Mouse (Mus musculus): ENCODE measurements around the gene Palld. TPM values are rescaled to one million over a fixed set of nuclear protein-coding genes. Genes with fewer than 3 reads are reported as not detected.

Palld gene
- total RNA-seq, 2 experiments from 2014 or later: 7.2 to 8.1 TPM

DNA sequence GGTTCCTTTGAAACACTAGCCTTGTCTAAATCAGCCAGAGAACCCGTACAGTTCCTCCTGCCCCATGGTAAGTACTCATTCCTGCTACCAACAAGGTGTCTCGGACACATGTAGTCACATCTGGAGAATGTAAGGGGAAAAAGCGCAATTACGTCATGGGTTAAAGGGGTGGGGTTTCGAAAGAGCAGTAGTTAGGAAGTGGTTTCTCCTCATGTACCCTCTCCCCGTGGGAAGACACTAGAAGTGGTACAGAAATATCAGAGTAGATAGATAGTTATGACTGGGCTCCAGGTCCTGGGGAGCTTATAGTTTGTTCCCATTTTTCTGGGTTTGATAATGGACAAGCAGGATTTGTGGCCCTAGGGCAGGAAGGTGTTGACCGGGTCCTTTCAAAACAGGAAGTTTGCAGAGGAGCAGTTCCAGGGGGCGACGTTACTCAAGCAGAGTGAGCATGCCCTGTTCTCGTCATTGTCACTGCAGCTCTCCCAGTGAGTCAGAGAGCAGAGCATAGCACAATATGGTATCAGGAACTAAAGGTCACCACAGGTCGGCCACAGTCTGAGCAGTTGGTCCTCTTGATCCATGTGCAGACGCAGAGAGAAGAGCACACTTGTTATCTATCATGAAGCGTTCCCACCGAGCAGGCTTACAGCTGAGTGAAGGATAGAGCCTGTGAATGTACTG lies 384.8 kb downstream of the Palld start:
- no peak for DNase-seq (ENCODE audit: low spot score in 2 of 2)

DNA sequence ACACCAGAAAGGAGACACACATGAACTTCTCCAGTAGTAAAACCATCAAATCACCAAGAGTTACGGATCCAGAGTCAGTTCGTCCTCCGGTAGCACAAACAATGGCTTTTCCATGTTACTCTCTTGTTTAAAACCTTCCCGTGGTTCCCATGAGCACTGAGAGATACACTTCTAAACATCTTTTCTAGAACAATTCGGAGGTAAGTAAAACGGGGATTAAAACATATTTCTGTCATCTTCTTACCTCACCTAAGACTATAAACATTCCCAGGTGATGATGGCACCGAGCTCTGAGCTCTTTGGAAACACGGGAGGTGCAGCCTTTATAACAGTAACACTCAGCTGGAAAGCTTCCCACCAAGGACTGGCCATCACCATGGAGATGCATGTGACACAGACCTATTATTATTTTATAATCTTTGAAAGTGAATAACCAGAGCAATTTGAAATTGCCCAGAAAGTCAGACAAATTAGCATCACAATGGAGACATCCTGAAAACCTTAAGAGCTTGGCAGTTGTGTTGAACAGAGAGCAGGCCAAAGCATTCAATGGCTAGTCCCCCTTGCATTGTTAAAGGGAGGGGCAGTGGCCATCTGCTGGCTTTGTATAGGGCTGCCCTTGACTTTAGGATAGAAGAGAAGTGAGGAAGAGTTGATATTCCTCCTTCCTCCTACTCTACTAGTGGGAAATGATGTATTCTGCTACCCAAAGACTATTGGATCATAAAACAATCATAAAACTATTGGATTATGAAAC lies 385.6 kb downstream of the Palld start:
- DNase-seq (ENCODE audit: low spot score in 2 of 2): no peak

DNA sequence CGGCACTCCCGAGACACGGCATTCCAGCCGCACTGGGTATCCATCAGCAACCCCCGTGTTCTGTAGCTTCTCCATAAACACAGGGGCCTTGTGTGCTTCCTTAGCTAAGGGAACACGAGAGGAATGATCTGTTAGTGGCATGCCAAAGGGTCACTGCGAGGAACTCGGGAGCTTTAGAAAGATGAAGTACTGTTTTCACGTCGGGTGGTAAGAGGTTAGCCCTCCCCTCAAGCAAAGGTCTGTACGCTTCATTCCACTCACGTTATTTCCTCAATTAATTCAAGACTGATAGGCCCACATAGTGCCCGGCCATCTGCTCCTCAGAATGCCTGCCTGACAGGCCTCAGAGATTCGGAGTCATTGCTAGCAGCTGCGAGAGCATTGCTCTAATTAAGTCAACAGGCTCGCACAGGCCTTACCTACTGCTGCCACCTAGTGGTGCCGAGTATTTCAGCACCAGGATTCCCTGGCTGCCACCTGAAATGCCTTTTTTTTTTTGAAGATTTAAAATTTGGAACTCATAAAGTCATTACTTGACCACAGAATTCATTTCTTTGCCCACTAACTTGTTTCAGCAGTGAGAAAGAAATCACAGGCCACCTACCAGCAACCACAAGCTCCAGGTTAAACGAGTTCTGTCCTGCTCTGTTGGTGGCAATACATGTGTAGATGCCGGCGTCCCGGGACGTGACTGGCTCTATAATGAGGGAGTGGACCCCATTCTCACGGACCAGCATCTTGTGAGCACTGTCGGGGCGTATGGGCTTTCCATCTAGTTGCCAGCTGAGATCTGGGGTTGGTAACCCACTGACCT lies 386.4 kb downstream of the Palld start:
- DNase-seq (ENCODE audit: low spot score in 2 of 2): peak; percentile 89 to 93

DNA sequence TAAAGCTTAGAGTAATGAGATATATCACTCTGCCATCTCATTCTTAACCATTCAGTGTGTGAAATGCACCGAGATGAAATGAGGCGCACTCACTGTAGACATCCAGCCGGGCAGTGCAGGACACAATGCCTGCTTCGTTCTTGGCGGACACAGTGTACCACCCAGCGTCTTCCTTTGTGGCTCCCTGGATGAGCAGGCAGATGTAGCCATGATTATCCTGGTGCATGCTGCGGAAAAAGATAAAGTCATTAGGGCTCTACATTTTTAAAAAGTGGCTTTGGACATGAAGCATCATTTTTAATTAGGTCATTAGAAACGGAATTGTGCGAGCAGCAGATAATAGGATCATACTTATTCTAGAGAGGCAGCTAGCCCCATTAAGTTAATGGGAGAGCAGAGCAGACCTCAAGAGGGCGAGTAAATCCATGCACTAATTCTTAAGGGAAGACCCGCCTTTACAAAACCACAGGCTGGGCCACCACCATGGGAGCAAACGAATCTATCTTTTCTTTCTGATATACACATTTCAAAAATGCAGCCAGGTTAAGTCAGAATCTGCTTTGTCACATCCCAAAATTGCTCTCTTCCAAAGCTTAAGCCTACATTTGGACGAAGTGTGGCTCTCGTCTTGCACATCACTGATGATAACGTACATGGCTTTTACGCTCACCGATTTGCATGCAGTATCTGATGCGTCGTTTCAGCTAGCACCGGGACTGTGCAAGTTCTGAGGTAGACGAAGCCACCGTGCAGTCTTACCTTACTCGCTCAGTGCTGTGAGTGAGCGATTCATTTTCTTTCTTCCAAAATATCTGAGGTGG lies 387.2 kb downstream of the Palld start:
- DNase-seq (ENCODE audit: low spot score in 2 of 2): no peak

DNA sequence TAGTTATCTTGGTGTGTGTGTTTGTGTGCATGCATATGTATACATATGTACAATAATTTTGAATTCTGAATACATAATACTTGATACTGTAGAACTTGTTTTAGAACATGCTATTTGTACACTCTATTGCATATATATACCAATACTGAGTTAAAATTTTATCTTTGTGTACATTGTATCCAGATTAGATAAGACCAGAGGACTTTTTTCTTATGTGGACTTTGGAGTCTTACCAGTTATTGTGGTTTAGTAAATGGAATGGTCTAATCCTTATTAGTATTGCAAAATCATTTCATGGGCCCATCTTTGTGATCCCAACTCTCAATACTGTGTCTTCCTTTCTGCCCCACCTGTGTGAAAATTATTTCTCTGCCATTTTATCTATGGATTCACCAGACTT lies 400.2 kb downstream of the Palld start:
- no peak for DNase-seq (ENCODE audit: low spot score in 2 of 2)

DNA sequence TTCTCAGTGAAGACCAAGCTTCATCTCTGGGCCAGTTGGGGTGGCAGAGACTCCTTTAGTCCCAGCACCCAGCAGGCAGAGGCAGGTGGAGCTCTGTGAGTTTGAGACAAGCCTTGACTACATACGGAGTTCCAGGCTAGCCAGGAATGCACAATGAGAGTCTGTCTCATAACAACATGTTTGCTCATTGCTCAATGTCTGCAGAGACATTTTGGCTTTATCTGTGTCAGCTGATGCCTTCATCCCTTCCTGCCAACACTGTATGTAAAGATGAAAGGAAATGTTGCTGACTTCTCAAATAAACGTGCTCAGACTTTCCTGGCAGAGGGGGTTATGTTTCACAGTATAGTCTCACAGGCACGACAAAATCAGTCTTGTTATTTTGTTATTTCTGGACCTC lies 401.6 kb downstream of the Palld start:
- DNase-seq (ENCODE audit: low spot score in 2 of 2): no peak

DNA sequence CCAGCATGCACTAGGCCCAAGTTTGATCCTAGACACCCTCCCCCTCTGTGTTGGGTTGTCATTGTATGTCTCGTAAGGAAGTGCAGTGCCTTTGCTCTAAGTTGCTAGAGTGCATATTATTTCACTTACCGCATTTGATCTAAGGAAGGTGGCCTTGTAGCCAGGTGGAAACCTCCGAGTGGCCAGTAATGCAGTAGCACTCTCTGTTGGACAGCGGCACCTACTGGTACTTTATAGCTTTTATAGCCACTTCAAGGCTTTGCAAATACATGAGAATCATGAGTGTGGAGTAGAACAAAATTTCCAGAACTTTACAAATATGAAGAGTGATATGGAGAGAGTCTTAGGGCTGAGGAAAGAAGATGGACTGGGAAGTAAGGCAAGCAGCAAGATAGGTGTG lies 403.5 kb downstream of the Palld start:
- no peak for DNase-seq (ENCODE audit: low spot score in 2 of 2)

DNA sequence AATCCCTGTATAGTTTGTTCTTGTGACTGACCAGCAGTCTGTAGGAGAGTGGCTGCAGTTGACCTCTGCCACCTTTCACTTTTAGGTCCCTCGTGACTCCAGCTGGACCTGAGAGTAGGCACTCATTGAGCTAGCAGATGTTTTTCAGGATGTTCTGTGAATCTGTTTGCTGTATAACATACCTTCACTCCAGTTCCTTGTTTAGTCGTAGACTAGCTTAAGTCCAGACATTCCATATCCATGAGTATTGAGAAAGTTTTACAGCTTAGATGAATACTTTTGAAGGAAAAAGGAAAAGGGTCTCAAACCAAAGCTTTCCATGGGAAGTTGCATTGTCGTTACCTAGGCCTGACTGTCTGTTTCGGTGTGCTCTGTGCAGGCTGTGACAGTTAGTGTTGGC lies 405.4 kb downstream of the Palld start:
- no peak for DNase-seq (ENCODE audit: low spot score in 2 of 2)

DNA sequence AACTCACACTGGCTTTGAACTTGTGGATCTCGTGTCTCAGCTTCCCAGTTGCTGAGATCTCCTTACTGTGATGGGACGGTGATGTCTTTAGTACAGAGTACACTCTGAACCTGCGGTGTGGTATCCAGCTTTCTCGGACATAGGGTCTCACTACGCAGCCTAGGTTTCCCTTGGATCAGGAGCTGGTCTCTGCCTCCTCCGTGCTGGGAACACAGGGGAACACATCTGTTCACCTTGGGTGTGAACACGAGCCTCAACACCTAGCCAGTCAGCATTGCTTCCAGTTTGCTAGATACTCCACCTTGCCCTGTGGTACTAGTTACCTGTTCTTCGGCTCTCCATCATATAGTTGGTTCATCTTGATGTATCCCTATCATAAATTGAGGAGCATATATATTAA lies 413.9 kb downstream of the Palld start:
- no peak for DNase-seq (ENCODE audit: low spot score in 2 of 2)

DNA sequence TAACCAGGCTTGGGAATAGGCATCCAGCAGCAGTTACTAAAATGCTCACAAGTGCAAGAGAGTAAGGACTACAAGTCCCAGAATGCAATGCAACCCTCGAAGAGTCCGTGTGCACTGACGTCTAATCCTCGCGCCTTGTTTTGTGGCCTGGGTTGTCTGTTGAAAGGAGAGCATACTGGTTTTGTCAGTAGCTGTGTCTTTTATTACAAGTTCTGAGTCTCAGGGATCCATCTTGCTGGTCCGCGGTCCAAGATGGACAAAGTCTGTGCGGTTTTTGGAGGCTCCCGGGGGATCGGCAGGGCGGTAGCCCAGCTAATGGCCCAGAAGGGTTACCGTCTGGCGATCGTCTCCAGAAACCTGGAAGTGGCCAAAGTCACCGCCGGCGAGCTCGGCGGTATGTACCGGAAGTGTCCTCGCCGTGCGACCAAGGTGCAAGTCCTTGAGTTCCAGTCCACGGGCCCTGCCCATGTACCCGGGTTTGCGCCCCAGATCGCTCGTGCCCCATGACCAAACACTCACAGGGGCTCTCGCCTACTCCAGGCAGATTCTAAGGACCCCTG lies 414.8 kb downstream of the Palld start, which contains the start of gene Cbr4:
Cbr4 (plus strand) TSS at position 138 of the 560 bp plus-strand sequence.
- DNase-seq (ENCODE audit: low spot score in 2 of 2): peak; percentile 86 to 95

DNA sequence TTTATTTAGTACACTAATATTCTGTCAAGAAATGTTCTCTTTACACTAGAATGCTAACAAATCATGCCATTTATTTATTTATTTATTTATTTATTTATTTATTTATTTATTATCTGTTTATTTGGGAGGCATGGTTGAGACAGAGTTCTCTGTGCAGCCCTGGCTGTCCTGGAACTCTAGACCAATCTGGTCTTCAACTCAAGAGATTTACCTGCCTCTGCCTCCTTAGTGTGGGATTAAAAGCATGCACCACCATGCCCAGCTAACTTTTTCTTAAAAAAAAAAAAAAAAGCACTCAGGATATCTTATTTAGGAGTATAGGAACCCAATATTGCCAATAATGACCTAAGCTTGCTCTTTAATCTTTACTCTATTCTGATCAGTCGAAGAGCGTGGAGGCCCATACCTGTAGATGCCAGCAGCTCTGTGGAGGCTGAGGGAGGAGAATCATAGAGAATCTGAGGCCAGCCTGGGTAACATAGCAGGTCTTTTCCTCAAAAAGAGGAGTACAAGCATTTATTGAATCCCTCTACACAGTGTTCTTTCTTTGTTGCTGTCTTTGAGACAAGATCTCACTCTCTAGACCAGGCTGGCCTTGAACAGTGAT lies 415.5 kb downstream of the Palld start:
- no peak for DNase-seq (ENCODE audit: low spot score in 2 of 2)

DNA sequence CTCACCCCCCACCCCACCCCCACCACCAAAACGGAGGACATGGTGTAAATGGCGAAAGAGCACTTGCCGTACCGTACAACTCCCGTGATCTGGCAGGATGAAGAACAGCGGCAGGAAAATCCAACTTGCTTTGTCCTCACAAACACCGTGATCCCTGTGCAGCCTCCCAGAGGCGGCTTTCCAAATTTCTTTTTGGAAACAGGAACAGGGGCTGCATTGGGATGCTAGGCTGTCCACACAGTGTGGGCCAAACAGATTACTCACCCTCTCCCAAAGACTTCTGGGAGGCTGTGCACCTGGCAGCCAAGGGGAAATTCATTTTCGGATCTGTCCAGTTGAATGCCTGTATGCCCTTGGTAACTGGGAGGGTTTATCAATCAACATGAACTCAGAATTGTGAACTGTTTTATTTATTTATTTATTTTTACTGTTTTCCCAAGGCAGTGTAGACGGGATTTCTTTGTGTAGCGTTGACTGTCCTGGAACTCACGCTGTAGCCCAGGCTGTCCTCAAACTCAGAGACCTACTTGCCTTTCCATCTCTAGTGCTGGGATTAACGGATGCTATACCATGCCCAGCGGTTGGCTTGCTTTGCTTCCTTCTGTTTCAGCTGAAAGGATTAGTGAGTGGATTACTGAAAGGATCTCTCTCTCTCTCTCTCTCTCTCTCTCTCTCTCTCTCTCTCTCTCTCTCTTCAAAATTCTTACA lies 422.1 kb downstream of the Palld start:
- DNase-seq (ENCODE audit: low spot score in 2 of 2): peak; percentile 7 to 11

DNA sequence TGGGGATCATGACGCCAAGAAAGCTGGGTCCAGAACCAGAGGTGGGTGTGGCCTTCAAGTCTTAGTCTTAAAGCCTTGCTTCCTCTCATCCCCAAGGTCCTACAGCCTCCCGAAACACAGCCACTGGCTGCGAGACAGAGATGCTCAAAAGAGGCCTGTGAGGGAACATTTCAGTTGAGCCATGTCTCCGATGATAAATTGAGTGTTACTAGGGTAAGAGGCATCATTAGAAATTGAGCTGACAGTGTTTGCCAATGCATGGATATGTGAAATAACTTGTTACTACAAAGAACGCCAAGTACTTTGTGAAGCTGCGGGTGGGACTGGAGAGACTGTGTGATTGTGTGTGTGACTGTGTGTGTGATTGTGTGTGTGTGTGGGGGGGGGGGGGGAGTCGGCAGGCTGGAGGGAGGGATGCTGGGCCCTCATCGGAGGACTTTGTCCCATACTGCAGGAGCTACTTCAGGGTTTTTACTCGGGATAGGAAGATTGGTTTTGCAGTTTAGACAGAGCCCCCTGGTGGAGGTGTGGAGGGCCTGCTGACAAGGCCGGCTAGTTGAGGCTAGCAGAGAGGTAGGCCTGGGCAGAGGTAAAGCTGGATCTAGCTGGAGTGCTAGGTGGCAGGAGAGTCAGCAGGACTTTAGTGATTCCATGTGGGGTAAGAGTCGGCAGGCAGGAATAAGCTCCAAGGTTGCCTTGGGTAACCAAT lies 422.8 kb downstream of the Palld start:
- DNase-seq (ENCODE audit: low spot score in 2 of 2): peak; percentile 36 to 71

DNA sequence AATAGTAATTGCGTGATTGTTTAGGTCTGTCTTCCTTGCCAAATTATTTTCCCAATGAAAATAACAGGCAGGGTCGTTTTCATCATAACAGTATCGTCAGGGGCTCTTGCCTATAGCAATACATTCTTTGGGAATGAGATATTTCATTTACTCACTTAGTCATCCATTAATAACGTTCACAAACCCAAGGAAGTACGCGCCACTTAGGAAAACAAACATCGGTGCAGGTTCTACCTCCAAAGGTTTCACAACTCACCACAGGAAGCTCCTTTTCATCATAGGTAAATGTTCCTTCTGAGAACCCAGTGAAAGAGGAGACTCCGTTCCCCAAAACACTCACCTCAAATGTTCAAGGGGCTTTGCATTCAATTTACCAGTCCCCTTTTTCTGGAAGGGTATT lies 423.7 kb downstream of the Palld start:
- DNase-seq (ENCODE audit: low spot score in 2 of 2): no peak

DNA sequence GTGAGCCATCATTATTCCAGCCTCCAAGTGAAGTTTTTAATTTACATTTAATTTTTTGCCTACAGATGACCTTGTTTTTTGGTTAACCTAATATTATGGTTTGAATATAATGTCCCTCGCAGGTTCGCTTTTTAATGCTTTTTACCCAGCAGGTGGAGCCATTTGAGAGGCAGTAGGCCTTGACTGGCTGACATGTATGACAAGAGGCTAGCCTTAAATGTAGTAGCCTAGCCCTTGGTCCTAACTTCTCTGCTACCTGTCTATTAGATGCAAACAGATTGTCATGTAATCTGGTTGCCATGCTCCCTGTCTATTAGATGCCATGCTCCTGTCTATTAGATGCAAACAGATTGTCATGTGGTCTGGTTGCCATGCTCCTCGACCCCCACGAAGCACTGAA lies 424.3 kb downstream of the Palld start:
- no peak for DNase-seq (ENCODE audit: low spot score in 2 of 2)

DNA sequence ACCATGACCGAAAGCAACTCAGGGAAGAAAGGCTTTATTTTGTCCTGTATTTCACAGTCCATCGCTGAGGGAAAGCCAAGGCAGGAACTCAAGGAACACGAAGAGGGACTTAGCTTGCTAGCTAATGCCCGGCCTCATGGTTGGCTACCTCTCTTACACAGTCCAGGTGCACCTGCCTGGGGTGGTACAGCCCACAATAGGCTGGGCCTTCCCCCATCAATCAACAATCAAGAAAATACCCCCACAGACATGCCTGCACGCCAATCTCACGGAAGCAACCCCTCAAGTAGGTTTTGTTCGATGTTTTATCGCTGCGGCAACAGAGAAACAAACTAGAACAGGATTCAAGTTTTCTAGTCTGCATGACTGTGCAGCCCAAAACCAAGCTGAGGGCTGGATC lies 426.3 kb downstream of the Palld start:
- no peak for DNase-seq (ENCODE audit: low spot score in 2 of 2)

DNA sequence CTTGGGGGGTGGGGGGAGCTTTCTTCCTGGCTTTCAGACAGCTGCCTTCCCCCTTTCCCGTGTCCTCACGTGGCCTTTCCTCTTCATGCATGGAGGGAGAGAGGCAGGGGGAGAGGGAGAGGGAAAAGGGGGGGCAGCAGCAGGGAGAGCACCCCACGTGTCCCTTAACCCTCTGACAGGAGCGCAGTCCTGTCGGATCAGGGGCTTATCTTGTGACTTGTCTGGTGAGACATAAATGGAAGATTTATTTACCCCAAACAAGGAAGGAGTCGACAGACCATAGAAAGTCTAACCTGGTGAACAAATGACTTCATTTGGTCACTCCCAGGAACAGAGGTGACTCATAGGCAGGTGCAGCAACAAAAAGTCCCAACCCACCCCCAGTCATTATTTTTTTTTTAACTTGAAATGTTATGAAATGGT lies 427.2 kb downstream of the Palld start:
- no peak for DNase-seq (ENCODE audit: low spot score in 2 of 2)

DNA sequence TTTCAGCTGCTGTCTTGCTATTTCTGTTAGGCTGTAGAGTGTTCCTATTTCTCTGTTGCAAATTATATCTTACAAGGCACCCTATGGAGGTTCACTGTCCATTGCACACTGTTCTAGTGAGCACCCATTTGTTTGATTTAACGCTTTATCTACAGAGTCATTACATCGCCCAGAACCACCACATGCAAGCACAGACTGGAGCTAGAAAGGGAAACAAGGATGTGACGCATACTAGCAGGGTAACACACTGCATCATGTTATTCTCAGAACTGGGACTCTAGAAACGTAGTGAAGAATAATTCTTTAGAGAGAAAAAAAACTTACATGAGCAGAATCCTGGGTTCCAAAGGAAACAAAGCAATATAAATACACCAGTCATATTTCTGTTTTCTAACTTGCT lies 432.3 kb downstream of the Palld start:
- DNase-seq (ENCODE audit: low spot score in 2 of 2): no peak

DNA sequence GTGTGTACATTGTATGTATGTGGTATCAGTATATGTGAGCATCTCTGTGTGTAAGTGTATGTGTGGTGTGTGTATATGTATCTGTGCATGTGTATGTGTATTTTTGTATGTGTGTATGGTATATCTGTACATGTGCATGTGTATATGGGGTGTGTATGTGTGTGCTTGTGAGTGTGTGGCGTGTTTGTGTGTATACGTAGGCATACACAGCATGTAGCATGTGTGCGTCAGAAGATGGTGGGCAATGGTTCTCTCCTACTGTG lies 435.0 kb downstream of the Palld start:
- DNase-seq (ENCODE audit: low spot score in 2 of 2): no peak

Measured in layer of hippocampus, postnatal 14 days (tissue).